Mouse (Mus musculus) gastrocnemius, adult 8-10 months (tissue): Measurements from ENCODE around the gene Hspb3. TPM values are rescaled to one million over a fixed set of nuclear protein-coding genes. Genes with fewer than 3 reads are reported as not detected.

Source experiments
- DNase-seq, 2 experiments: peaks; one replicate each; pipeline ENCODE4 v3.0.0; 2022; ENCODE audit warnings: low spot score in 2 of 2
- total RNA-seq, 4 experiments: library from RNA; stranded (reverse); gene quantifications; 2 replicates each; pipeline ENCODE4 v1.2.4; 2022

Hspb3 gene
- total RNA-seq, 4 experiments from 2014 or later = 37.4 to 60.4 (median 51.8) TPM

DNA sequence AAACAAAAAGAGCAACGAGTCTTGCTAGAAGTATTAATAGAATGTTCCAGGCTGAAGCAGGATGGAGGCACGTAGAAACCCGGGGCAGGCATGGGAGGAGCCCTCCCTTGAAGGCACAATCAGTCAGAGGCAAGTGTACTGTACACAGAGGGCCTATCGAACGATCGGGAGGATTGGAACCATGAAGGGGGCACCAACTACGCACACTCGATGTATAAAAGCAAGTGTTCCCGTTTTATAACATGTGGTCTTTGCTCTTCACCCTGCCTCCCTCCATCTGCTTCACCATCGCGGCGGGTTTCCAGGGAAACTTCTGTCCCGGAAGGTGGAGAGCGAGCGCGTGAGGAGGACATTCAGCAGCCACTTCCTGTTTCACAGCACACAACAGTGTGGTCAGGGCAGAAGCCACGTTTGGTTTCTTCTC, 27.7 kb downstream of the Hspb3 start:
- no peak for DNase-seq

DNA sequence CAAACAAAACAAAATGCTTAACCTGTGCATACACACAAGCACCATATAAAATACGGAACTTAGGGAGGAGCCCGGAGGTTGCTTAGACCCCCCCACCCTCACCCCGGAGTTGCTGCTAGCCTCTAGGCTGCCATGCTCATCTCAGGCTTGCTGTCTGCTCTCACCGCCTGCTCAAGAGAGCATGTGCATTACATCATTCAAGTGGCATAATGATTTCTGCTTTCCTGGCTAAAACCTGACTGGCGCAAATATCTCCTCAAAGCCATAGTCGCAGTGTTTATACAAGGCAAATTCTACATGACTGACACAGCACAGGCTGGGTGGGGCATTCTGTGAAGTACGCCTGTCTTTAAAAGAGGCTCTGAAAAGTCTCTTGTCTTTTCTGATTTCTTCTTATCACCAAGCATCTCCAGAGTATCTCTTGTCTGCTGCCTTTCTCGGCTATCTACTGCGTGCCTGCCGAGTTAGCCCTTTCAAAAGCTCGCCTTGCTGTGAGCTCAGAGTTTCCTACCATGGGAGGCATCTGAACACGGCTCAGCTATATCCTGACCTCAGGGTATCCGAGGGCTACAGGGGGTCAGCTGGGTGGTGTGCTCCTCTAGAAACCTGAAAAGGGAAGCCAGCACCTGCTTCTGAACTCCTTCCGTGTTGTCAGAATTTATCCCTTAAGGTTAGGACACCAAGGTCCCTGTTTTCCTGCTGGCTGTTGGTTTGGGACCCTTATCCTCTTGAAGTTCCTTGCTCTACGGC, 28.6 kb downstream of the Hspb3 start:
- DNase-seq = no peak

DNA sequence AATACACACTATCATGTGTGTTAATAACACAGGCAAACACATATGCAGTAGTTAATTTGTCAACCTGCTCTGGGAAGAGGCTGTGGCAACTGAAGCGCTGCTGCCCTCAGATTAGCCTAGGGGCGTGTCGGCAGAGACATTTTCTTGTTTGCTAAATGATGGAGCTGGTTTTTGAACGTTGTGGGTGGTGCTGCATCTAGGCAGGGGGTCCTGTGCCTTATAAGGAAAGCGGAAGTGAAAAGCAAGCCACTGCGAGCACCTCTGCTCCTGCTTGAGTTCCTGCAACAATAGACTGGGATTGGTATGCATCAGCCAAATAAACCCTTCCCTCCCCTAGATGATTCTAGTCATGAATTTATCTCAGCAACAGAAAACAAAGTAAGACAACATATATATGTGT, 31.0 kb downstream of the Hspb3 start:
- no peak for DNase-seq

DNA sequence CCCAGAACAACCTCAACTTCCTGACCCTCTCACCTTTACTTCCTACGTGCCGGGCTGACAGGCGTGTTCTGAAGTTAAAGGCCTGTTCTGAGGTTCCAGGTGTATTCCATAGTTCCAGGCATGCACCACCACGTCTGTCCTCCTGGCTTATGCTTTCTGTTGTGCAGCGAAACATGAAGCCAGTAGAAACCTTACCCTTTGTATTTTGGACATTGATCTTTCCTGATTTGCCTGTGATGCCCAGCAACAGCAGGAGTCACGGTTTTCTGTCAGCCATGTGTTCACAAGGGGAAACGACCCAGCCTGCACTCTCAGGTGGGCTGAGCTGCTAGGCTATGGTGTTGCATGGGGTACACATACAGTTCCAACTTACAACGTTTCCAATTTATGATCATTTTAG, 35.9 kb downstream of the Hspb3 start:
- DNase-seq = no peak

DNA sequence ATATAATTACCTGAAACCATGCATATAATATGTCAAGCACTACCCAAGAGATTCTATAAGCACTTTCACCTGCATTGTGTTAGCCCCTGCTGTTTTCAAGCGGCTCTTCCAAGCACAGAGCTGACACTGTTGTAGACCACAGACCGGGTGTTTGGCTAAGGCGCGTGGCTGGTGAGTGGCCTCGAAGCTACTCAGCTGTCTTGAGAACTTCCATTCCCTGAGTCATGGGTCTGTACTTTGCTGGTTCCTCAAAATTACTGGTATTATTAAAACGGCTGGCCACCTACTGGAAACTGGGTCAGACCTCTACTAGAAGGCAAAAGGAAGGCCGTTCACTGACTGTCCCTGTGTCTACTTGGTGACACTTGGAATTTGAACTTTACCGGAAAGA, 40.6 kb downstream of the Hspb3 start:
- no peak for DNase-seq

DNA sequence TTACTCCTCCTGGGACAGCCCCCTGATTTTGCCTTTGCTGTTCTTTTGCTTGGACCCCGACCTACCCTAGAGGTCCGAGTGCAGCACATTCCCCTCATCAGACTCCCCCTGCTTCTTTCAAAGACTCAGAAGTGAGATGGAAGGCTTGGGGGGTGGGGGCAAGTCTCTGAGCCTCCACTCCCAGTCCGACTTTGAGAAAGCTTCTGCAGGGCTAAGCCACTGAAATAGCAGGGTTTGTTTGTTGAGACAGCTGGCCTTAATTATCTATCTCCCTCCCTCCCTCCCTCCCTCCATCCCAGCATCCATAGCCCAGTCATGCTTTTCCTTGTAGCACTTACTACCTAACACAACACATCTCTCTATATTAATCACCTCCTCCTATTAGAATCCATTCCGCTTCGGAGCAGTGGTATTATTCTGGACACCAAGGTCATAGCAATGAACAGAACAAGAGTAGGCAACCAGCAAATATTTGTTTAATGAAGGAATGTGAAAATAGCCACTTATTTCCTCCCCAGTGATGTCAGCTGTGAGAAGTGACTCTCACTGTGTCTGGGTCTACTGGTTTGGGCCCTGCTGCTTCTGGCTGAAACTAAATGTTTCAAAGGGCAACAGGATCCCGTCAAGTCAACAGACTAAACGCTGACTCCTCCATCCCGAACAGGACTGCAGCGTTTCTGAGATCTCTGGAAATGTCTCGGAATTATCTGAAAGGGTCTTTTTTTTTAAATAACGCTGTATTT, 41.2 kb downstream of the Hspb3 start:
- DNase-seq = no peak

DNA sequence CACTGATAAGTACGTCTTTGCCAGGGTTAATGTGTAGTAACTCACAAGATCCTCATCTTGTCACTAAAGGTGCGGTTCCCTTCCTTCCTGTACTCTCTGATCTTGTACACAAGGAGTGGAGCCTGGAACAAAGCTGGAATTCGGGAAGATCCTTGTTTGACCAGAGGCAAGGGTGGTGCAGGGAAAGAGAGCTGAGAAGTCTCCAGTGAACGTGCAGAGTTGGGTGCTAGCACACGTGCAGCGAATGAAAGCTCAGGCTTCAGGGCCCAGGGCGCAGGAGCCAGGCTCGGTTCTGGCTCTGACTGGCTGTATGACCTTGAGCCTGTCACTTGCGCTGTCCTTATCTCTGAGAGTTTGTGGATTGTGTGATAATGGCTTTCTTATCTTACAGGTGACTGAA, 44.5 kb downstream of the Hspb3 start:
- DNase-seq = no peak

DNA sequence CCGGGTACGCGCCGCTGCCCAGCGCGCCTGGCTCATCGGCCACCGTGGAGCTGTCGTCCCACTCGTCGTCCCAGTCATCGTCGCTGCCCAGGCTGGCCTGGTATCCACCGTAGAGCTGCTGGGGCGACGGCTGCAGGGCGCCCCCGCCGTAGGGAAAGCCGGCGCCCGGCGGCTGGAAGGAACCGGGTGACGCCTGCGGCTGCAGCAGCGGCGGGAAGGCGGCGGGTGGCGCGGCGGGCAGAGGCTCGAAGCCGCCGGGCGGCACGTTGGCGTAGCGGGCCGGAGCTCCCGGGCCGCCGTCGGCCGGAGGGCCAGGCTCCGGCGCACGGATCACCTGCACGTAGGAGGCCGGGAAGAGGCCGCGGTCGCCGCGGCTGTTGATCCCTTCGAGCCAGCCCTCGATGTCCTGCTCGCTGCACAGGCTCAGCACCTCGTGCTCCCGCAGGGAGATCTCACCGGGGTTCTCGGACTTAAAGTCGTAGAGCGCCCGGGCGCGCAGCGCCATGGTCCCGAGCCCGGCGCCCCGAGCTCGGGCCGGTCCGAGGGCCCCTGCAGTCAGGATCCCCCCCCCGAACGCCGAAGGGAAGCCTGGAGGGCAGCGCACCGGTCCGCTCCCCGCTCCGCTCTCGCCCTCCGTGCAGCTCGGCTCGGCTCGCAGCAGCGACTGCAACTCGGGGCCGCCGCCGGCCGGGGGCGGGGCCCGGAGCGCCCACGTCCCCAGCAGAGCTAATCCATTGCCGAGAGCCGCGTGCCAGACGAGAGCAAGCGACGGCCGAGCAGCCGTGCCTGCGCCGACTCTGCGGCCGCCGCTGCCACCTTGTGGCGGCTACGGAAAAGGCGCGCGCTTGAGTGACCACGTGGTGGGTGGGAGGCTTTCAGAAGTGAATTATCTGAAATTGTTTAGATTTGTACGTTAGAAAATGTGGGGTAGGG, 45.3 kb downstream of the Hspb3 start, which contains the start of gene Snx18:
Gene Snx18 (minus strand): TSS at position 674 of the 933 bp plus-strand sequence.
- DNase-seq = peak; percentile 79 to 87

DNA sequence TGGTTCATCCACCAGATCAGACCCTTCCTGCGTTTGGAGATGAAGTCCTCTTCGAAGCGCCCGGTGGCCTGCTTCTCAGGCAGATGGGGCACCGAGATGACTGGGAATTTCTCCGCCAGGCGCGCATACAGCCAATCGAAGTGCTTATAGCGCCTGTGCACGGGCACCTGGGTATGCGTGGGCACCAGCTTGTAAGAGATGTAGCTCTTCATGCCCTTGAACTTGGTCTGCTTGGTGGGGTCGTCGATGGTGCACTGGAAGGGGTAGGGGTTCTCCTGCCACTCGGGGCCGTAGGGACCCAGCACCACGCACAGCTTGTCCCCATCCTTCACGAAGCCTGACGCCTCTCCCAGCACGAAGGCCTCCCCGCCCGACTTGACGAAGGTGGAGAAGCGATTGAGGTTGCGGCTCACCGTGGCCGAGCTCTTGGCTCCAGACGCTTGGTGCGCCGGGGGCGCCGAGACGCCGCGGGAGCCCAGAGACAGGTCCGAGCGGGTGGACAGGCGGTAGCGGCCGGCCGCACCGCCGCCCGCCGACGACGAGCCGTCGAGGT, 46.1 kb downstream of the Hspb3 start:
- DNase-seq = no peak

DNA sequence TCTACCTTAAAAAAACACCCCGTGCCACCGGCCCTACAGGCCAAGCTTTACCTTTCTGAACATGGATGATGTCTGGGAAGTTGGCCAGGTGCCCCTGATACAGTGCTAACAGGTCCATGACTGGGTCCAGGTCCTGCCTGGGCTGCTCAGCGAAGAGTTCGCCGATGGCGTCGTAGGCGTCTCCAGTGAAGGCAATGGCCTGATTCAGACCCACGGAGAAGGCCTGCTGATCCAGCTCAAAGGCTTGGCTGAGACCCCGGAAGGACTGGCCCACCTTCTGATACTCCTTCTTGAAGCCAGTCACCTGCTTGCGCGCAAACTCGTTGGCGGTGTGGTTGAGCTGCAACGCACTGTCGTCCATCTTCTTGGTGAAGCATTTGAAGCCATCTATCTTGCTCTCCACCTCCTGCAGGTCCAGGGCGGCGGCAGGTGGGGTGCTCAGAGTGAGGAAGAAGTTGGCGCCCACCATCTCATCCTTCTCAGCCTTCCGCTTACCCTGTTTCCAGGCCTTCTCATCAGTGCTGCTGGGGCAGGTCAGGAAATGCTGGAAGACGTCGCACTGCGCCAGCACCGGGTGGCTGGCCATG, 46.6 kb downstream of the Hspb3 start:
- no peak for DNase-seq

DNA sequence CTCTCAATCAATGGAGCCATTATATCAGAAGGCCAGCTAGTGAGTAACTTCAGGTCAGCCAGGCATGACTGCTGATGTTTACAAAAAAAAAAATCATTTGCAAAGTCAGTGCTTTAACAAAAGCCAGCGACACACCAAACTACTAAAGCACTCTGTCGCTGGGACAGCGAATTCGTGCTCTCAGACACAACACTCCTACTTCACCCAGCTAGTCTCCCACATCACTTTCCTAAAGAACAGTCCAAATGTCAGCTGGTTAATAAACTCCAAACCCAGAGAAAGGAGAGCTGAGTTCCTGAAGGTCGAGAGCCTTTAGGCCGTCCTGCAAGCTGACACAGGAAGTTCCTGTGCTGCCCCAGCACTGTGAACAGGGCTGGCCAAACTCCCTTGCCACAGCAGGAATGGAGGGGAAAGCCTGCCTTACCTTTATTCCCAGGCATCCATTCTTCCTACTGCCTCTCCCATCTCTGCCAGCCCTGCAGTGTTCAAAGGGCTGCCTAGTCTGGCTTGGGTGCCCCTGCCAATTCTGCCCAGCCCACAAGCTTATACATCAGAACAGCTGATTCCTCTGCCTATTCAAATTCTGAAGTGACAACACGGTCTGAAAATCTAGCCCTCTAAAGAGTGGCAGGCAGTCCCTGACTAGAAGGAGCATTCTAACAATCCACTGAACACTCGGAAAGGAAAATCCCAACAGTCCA, 47.4 kb downstream of the Hspb3 start:
- DNase-seq = no peak

DNA sequence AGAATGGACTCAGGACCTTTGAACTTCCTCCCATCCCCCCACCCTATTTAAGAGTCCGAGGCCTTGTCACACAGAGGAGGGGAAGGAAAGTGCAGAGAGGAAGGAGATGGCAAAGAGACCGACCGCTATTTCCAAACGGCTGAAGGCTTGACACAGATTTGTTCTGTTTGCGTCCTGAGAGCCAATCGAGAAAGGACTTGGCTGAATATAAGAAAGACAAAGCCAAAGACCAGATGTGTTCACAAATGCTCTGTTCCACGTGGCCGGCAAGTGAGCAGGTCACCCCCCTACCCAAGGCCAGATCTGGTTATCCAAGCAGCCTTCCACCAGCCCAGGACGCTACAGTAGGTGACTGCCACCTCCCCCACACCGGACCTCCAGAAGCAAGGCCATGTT, 47.9 kb downstream of the Hspb3 start:
- DNase-seq = no peak

DNA sequence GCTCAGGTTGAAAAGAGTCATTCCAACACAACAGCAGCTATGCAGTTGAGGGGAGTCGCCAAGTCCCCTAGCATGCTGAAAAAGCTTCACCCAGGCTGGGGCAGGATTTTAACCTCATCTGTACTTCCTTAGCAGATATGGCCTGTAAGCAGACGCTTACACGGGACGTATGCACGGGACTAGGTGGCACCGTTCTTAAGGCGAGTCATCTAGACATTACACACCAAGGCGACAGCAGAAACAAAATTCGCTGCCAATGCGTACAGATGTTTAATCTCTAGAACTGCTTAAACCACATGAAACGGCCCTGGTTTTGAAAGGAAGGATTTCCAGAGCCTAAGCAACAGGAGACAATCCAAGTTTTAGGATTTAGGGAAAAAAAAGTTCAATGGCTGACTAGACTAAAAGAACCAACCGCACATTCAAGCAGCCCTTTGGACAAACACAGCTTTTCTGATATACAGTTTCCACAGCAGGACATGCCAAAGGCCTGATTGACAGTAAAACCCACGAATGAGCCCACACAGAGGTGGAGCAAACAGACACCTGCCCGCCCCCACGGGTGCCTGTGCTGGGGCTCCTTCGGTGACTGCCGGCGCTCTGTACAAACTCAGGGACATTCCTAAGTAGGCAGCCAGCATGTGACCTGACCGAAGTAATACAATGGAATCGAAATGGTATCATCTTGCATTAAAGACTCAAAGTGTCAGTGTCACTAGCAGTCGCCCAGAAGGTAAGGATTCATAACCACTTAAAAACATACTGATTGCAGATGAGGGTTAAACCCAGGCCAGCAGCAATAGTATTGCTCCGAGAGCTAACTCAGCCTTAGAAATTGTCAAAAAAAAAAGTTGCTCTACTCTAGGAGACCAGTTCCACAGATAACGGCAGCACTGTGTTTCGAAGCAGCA, 48.6 kb downstream of the Hspb3 start:
- peak; percentile 78 to 81 for DNase-seq

DNA sequence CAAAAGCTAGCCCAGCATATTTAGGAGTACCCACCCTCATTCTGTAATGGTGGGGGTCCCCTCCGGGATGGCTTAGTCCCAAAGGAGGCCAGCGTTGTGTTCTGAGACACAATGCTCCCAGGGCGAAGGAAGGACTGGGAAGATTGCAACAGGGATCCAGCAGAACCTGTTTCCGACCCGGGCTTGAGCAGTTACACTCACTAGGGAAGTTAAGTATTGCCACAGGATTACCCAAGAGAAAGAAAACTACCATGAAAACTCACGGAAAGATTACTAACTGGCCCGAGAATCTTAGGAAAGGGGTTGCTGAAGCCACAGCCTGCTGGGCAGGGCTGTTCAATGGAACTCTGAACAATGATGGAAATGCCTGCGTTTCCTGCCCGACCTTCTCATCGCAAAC, 49.6 kb downstream of the Hspb3 start:
- DNase-seq = no peak

DNA sequence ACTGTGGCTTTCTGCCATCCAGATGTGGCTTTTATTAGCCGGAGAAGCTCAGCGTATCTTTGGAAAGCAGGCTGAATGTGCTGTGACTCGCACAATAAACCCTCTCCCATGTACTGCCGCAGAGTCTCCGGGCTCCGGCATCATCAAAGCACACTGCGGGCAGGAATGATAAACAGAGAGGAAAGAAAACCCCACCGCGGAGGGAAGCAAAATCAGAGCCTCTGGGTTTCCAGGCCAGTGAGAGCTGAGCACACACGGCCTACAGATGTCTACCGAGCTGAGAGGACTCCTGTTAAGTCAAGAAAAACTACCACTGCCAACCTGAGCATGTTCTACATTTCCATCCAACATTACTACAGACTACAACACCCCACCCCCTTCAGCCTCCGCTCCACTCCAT, 50.1 kb downstream of the Hspb3 start:
- no peak for DNase-seq
